Mouse (Mus musculus) gonadal fat pad, adult 2 months (tissue): ENCODE measurements at regions not wholly inside any gene's neighbourhood (a gene's known extent, or its start where the extent isn't known, plus 50 kb on each side); places are given as distances from the start of the nearest gene placed in this dataset.
A peak's percentile ranks its signal among the peaks of the same experiment; 100 is the strongest.

ENCODE experiments used
- DNase-seq: peaks from one replicate; pipeline ENCODE4 v3.0.0-alpha.2; 2012; ENCODE audit warnings: low read depth

- no peak for DNase-seq
These were observed 477.8 kb downstream of the Efnb2 start for GRCm38 (mm10) chr8:8183233-8183622.

DNA sequence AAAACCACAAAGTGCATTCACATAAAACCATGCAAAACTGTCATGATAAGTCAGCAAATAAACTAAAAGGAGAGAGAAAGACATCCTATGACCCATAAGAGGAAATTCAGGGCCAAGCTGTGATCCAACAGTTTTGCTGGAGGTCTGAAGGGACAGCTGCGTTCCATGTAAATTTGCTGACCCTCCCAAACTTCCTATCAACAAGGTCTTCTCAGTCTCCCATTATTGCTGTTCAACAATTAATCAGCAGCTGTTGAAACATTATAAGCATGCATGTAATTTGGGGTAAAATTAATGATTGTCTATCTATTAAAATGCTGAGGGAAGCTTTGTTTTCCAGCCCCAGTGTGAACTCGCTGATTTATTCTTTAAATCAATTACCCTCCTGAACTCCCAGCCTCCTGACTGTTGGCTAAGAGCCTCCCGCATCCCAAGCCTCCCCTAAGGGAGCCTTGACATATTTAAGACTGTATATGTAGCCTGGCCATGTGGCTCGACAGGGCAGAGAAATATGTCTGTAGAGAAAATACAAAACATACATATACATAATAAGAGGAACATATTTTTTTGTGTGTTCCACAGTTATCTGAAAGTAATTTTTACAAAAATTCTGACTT is 478.3 kb downstream of the Efnb2 start:
- DNase-seq = no peak

DNA sequence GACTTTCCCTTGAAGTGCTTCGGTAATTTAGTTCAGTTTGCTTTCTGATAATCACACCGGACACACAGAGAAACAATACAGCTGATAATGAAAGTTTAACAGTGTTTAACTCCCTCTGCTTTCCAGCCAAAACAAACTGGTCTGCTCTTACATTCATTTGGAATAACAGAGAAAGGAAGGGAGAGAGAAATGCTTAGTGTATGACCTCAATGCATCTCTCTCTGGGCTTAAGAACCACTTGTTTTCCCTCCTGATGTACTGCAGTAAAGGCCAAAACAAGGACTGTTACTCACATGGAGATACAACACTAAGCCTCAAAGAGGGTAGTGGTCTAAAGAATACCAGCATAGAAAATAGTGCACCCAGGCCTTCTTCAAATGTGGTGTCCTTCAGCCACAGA is 478.9 kb downstream of the Efnb2 start:
- DNase-seq = no peak

DNA sequence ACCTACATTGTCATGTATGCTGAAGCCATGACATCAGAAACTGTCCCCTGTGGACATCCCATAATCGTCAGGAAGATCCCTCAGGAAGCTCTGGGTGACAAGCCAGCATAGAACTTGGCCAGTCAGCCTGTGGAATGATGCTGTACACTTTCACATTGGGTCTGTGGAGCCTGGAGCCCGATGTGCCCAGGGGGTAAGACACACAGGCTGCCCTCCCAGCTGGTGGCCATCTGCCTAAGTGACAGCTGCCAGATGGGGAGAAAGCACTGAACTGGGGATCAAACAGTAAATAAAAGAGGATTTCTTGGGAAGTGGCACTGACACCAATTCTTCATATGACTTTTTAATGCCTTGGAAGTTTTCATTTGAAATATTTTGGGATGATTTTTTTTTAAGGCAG is 486.8 kb downstream of the Efnb2 start:
- DNase-seq = no peak

GRCm38 (mm10) chr8:8168674-8169073 is 492.4 kb downstream of the Efnb2 start:
- no peak for DNase-seq

- DNase-seq = no peak
These were observed 492.8 kb downstream of the Efnb2 start for GRCm38 (mm10) chr8:8168250-8168649.

DNA sequence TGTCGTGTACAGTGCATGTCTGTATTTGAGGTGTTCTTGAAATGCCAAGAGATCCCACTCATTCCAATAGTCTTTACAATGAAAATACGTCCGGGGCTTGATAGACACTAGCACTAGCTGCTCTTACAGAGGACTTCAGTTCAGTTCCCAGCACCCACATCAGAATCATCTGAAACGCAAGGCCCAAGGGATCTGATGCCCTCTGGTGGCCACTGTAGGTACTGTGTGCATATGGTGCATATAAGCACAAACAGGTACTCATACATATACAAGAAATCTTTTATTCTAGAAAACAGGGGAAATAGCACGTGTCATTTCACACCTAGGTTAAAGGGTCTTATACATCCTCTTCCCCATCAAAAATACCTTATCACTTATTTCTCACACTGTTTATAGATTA is 513.5 kb downstream of the Efnb2 start:
- DNase-seq = no peak

- no peak for DNase-seq
These were observed 518.0 kb downstream of the Efnb2 start for GRCm38 (mm10) chr8:8142933-8143495.

GRCm38 (mm10) chr8:8142461-8142860 is 518.6 kb downstream of the Efnb2 start:
- DNase-seq = no peak

DNA sequence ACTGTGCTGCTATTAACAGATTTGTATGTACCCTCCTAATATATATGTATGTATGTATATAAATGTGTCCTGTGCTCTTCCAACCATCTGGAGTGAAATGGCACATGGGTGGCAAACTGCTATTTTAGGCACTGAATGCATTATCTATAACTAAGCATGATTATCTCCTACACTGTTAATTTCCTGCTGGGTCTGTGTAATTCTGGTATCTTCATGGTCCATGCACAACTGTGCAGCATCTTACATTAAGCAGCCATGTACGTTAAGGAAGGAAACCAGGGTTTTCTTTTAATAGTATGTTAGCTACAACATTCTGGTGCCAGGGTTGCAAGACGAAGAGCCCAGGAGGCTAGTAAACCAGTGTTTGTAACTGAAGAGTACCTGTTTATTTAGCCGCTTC is 521.3 kb downstream of the Efnb2 start:
- DNase-seq = no peak

GRCm38 (mm10) chr8:8133001-8133785 is 527.8 kb downstream of the Efnb2 start:
- peak; percentile 82 for DNase-seq

DNA sequence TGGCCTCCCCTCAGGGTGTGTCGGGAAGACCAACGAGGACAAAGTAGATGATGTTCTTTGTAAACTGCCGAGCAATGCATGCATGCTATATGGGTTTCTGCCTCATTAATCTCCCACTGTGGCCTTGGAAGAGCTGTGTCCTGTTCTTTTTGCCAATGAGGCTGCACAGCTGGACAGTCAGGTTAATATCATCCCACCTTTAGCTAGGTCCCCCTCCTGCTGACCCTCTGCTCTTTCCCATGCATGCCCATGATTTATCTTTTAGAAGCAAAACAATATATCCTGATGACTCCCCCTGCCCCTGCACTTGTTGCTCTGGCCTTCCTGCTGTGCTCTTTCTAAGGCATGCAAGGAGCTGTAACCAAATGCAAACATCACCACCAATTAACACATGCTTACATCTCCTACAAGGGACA is 529.1 kb downstream of the Efnb2 start:
- no peak for DNase-seq

DNA sequence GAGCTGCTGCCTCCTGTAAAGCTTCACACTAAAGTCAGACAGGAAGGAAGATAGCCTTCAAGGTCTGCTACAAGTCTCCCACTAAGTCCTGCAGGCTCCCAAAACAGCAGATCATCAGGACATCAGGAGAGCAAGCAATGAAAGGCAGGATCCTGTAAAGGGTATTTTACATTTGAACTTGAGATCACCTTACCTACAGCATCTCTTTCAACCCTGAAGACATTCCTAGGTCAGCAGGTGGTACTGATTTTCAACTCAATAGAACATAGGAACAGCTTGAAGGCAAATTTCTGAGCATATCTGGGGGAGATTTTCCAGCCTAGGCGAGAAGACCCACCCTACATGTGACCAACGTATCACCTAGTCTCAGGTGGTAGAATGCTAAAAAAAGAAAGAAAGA is 530.2 kb downstream of the Efnb2 start:
- no peak for DNase-seq

DNA sequence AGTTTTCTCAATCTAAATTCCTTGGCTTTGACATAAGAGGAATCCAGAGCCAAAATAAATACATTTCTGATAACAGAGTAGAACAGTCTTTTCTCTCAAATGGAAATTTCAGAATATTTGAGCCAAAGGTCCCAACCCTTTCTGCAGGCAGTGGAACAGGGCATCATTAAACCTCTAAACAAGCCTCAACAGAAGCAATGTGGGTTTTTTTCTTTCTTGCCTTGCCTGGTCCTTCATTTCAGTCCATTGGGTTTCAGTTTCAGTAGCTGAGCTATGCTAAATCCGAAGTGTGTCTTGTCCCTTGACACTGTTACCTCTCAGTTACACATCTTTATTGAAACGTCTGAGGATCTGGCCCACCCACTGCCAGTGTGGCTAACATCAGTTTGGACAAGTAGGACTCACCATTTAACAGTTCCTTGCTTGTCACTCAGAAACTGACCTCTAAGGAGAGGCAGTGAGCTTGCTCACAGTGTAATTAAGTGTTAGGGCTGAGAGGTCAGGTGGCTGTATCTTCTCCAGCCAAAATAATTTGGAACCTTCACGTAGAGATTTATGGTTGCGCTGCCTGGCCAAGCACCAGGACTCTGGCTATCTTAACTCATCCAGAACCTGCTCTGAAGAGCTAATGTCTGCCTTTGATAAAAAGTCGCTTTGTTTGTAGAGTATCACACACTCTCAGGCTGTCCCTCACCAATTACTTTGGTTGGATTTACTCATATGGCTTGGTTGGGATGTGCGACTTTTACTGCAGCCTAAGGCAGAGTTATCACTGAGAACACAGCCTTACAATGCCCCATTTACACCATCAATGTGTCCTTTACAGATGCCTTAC is 545.2 kb downstream of the Efnb2 start:
- no peak for DNase-seq

GRCm38 (mm10) chr8:8114604-8115003 is 546.4 kb downstream of the Efnb2 start:
- DNase-seq = no peak

- DNase-seq = no peak
These were observed 551.2 kb downstream of the Efnb2 start for GRCm38 (mm10) chr8:8109785-8110350.

- DNase-seq = no peak
These were observed 557.5 kb downstream of the Efnb2 start for GRCm38 (mm10) chr8:8103492-8103891.

DNA sequence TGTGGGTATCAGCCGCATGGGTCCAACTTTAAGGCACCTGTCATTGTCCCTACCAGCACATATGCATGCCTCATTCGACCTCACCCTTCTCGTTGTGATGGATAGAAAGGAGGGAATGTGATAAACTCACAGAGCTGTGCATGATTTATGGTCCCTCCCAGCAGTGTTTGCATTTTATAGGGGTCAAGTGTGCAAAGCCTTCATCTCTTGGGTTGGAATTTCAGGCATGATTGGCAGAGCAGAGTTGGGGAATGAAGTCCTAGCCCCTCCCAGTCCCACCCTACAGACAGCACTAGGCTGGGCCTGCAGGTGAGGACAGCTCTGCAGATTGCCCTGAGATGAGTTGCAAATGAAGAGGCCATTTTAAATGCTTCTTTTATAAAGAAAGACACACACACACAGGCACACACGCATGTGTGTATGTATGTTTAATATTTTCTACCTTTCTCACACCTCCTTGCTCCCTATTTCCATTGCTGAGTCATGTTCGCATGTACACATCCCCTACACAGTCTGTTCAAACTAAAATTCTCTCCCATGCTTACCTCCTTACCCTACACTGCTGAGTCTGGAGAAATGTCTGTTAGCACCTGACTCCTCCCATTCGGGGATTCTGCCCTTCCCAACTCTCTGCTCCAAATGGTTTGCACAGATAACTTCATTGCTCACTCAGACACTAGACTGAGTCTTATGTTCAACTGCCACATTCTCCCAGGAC is 558.9 kb downstream of the Efnb2 start:
- no peak for DNase-seq

DNA sequence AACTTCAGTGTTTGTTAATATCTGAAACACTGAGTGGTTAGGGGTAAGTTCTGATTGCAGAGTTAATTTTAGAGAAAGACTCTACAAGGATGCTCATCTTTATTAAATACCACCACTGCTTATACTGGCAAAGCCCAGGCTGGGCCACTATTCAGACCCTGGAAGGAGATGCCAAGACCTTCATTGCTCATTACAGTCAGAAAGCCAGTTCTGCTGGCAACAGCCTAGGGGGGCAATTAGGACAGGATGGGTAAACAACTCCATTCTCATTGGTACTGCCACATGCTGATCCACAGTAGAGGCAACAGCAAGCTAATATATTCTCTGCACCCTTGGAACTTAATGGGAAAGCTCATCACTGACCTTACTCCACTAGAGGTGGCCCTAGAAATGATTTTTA is 568.5 kb downstream of the Efnb2 start:
- DNase-seq = no peak

GRCm38 (mm10) chr8:8084652-8085051 is 576.4 kb downstream of the Efnb2 start:
- no peak for DNase-seq

- DNase-seq = no peak
These were observed 597.0 kb downstream of the Efnb2 start for GRCm38 (mm10) chr8:8064074-8064473.
